Mouse (Mus musculus): Measurements from ENCODE around the gene Chmp1a.

GRCm38 (mm10) chr8:123245543-123245942, 33.0 kb upstream of the Chmp1a start:
- TF ChIP-seq CTCF (IDR thresholded peaks at IDR 0.05; ENCODE audit: low read depth, low read length) (no peak), GATA1 (IDR thresholded peaks at IDR 0.05; ENCODE audit: borderline replicate concordance, low read length) (no peak), POLR2AphosphoS5 (IDR thresholded peaks at IDR 0.05; ENCODE audit: insufficient replicate concordance, low read depth, low read length) (no peak), GATA2 (IDR thresholded peaks at IDR 0.05; ENCODE audit: borderline replicate concordance, low read depth, low read length) (no peak)

Measured in G1E (cell line).